20 mouse cellular contexts compared by ENCODE assay signal in the genomic region with DNA sequence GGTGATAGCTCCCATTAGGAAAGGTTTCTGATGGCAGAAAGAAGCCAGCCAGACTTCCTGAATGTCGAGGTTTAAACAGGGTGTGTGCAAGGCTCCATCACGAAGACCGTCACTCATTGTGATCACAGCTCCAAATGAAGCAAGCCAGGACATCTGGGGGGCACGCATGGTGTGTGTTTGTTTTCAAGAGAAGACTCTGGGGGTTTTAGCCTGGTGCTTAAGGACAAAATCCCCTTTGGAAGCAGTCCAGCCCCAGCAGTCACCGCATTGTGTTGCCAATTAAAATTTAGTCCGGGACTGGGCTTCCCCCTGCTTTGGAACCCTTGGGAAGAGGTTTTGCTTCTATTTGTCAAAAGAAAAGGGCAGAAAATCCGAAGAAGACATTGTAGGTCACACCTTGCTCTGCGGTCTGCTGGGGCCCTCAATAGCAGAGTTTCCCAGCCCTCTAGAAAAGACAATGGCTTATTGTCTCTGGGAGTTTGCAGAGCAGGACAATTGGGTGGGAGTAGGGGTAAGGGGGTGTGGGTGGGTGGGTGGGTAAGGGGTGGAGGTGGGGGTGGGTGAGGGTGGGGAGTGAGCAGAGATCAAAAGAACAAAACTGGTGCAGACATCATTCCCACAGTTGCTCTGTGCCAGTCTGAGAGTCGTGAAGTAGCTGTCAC.
DNase-seq lines count a peak whose midpoint lies in the region; ATAC-seq lines count a peak whose summit lies in the region.
"Had no signal": no experiment of that assay in that cellular context is flagged by ENCODE, and none has a peak within 500 bp of the region (broad histone marks: within the 10 kb centered on the region; RNA-seq: fewer than 3 reads in every experiment).

No protein-coding gene starts in this region.

- no peaks in the 10 kb centered on the region for H3K36me3 ChIP-seq in limb, embryonic 12.5 days
- peaks cover 11% of the 10 kb centered on the region for H3K36me3 ChIP-seq in limb, embryonic 10.5 days
- peaks cover 9% of the 10 kb centered on the region for H3K36me3 ChIP-seq in hindbrain, embryonic 13.5 days
- no peaks in the 10 kb centered on the region for H3K36me3 ChIP-seq in midbrain, embryonic 16.5 days (ENCODE audit: control insufficient read depth, insufficient read depth, low read length)
- H3K36me3 ChIP-seq in liver, embryonic 12.5 days = no peaks in the 10 kb centered on the region
- H3K36me3 ChIP-seq: liver, embryonic 13.5 days had no signal

- no peak for ATAC-seq in limb, embryonic 12.5 days (ENCODE audit: insufficient number of reproducible peaks, insufficient read depth, low FRiP score, low TSS enrichment, low read depth)
- ATAC-seq in hindbrain, embryonic 13.5 days (ENCODE audit: low FRiP score) = no peak
- 0 out of 2 replicates have a peak, but pooled peaks have one; percentile 8 for ATAC-seq in midbrain, embryonic 16.5 days
- ATAC-seq in liver, embryonic 12.5 days = no peak

- H3K9me3 ChIP-seq in limb, embryonic 12.5 days = no peaks in the 10 kb centered on the region
- H3K9me3 ChIP-seq in limb, embryonic 10.5 days (replicated peaks) = no peaks in the 10 kb centered on the region
- H3K9me3 ChIP-seq in hindbrain, embryonic 13.5 days = no peaks in the 10 kb centered on the region
- no peaks in the 10 kb centered on the region for H3K9me3 ChIP-seq in midbrain, embryonic 16.5 days (replicated peaks; ENCODE audit: control insufficient read depth, low read length, poor library complexity, severe bottlenecking)
- no peaks in the 10 kb centered on the region for H3K9me3 ChIP-seq in liver, embryonic 12.5 days (replicated peaks)
- H3K9me3 ChIP-seq: embryonic facial prominence, embryonic 15.5 days; liver, embryonic 13.5 days; lung, embryonic 15.5 days had no signal

- 34% methylated on average over 9 of the region's 9 CpGs for WGBS in limb, embryonic 12.5 days
- 52% methylated on average over 9 of the region's 9 CpGs for WGBS in limb, embryonic 10.5 days
- WGBS in hindbrain, embryonic 13.5 days = 4% methylated on average over 9 of the region's 9 CpGs
- 6% methylated on average over 9 of the region's 9 CpGs for WGBS in midbrain, embryonic 16.5 days
- WGBS in liver, embryonic 12.5 days (ENCODE audit: insufficient replicate concordance) = 48% methylated on average over 9 of the region's 9 CpGs

- no peak overlapping the region for H3K4me2 ChIP-seq in limb, embryonic 12.5 days
- 0 out of 2 replicates have a peak overlapping the region, but pooled peaks have one; percentile 15 for H3K4me2 ChIP-seq in hindbrain, embryonic 13.5 days
- no peak overlapping the region for H3K4me2 ChIP-seq in midbrain, embryonic 16.5 days (ENCODE audit: low read length)
- H3K4me2 ChIP-seq in liver, embryonic 12.5 days = no peak overlapping the region
- H3K4me2 ChIP-seq: embryonic facial prominence, embryonic 15.5 days; liver, embryonic 13.5 days; lung, embryonic 15.5 days had no signal

- H3K4me3 ChIP-seq in limb, embryonic 12.5 days (replicated peaks) = no peak overlapping the region
- no peak overlapping the region for H3K4me3 ChIP-seq in limb, embryonic 10.5 days
- no peak overlapping the region for H3K4me3 ChIP-seq in hindbrain, embryonic 13.5 days
- no peak overlapping the region for H3K4me3 ChIP-seq in midbrain, embryonic 16.5 days (ENCODE audit: low read depth, low read length)
- H3K4me3 ChIP-seq in liver, embryonic 12.5 days = no peak overlapping the region
- H3K4me3 ChIP-seq: embryonic facial prominence, embryonic 15.5 days; left cerebral cortex, adult 2 months; liver, embryonic 13.5 days; lung, embryonic 15.5 days had no signal

- peaks cover 14% of the 10 kb centered on the region for H3K4me1 ChIP-seq in limb, embryonic 12.5 days (replicated peaks)
- peaks cover 11% of the 10 kb centered on the region for H3K4me1 ChIP-seq in limb, embryonic 10.5 days
- H3K4me1 ChIP-seq in hindbrain, embryonic 13.5 days (replicated peaks) = peaks cover 37% of the 10 kb centered on the region
- H3K4me1 ChIP-seq in midbrain, embryonic 16.5 days (ENCODE audit: control insufficient read depth, insufficient read depth, low read length) = peaks cover 9% of the 10 kb centered on the region
- H3K4me1 ChIP-seq in liver, embryonic 12.5 days = no peaks in the 10 kb centered on the region
- H3K4me1 ChIP-seq: liver, embryonic 13.5 days had no signal

- H3K27ac ChIP-seq in limb, embryonic 12.5 days = 0 out of 2 replicates have a peak overlapping the region, but pooled peaks have one; percentile 20
- no peak overlapping the region for H3K27ac ChIP-seq in limb, embryonic 10.5 days
- peak overlapping the region; percentile 40; the same call in 1 of the 2 replicates for H3K27ac ChIP-seq in hindbrain, embryonic 13.5 days
- no peak overlapping the region for H3K27ac ChIP-seq in midbrain, embryonic 16.5 days (ENCODE audit: low read length)
- no peak overlapping the region for H3K27ac ChIP-seq in liver, embryonic 12.5 days
- H3K27ac ChIP-seq: embryonic facial prominence, embryonic 15.5 days; left cerebral cortex, adult 2 months; liver, embryonic 13.5 days; lung, embryonic 15.5 days had no signal

- peak; percentile 35 to 51 for DNase-seq in cerebellum, postnatal 10 days
- no peak for DNase-seq in cerebellum, postnatal 4 days (ENCODE audit: low spot score in 2 of 2)
- DNase-seq in limb, embryonic 10.5 days (ENCODE audit: low spot score) = no peak
- no peak for DNase-seq in urinary bladder, adult 18-20 months (ENCODE audit: low spot score in 2 of 2)
- DNase-seq: adrenal gland, adult 8-10 months; cerebellum, adult 9-10 months; gastrocnemius, postnatal 36 days; kidney, adult 18-20 months; kidney, postnatal 10 days; liver, embryonic 13.5 days; lung, postnatal 4 days; right cerebral cortex, postnatal 25 days; thymus, postnatal 4 days had no signal

- H3K27me3 ChIP-seq in limb, embryonic 12.5 days = no peaks in the 10 kb centered on the region
- H3K27me3 ChIP-seq in limb, embryonic 10.5 days (ENCODE audit: low read depth, poor library complexity, severe bottlenecking) = no peaks in the 10 kb centered on the region
- no peaks in the 10 kb centered on the region for H3K27me3 ChIP-seq in hindbrain, embryonic 13.5 days
- no peaks in the 10 kb centered on the region for H3K27me3 ChIP-seq in midbrain, embryonic 16.5 days (ENCODE audit: control insufficient read depth, insufficient read depth, low read depth, low read length)
- H3K27me3 ChIP-seq in liver, embryonic 12.5 days (replicated peaks) = peaks cover 14% of the 10 kb centered on the region; the same call in 1 of the 2 replicates
- H3K27me3 ChIP-seq: embryonic facial prominence, embryonic 15.5 days; lung, embryonic 15.5 days had no signal

- H3K9ac ChIP-seq in limb, embryonic 12.5 days (replicated peaks) = no peak overlapping the region
- H3K9ac ChIP-seq in hindbrain, embryonic 13.5 days = no peak overlapping the region
- no peak overlapping the region for H3K9ac ChIP-seq in midbrain, embryonic 16.5 days (ENCODE audit: low read depth, low read length)
- H3K9ac ChIP-seq in liver, embryonic 12.5 days = no peak overlapping the region
- H3K9ac ChIP-seq: embryonic facial prominence, embryonic 15.5 days; liver, embryonic 13.5 days; lung, embryonic 15.5 days had no signal

Comparison
In these comparisons a context has a peak if more than half of its experiments do, and no peak if none do; other contexts are left out.
1. DNase-seq: peak in cerebellum, postnatal 10 days (2 of 2); none in cerebellum, postnatal 4 days (0 of 2), limb, embryonic 10.5 days (single experiment) and urinary bladder, adult 18-20 months (0 of 2).
2. H3K27ac ChIP-seq: peak in limb, embryonic 12.5 days (single experiment) and hindbrain, embryonic 13.5 days (single experiment); none in limb, embryonic 10.5 days (single experiment), midbrain, embryonic 16.5 days (single experiment) and liver, embryonic 12.5 days (single experiment).